Mouse (Mus musculus) embryonic facial prominence, embryonic 10.5 days (tissue): ENCODE measurements around the gene Abcc1. TPM values are rescaled to one million over a fixed set of nuclear protein-coding genes. Genes with fewer than 3 reads are reported as not detected.

Source experiments
- DNase-seq: peaks from one replicate; pipeline ENCODE4 v3.0.0-alpha.2; 2017; ENCODE audit warnings: low spot score
- H3K27ac ChIP-seq: fragments of 300-500 bp; sonication (generic); replicated peaks from 2 replicates; pipeline ENCODE4 v1.5.1; 2016; ENCODE audit warnings: mild to moderate bottlenecking
- H3K27me3 ChIP-seq: fragments of 300-500 bp; sonication (generic); replicated peaks from 2 replicates; pipeline ENCODE4 v1.6.1; 2016; ENCODE audit warnings: low read depth, mild to moderate bottlenecking; ENCODE audit not compliant: poor library complexity, severe bottlenecking
- H3K36me3 ChIP-seq: fragments of 300-500 bp; sonication (generic); replicated peaks from 2 replicates; pipeline ENCODE4 v1.6.1; 2016; ENCODE audit warnings: mild to moderate bottlenecking, moderate library complexity
- H3K4me1 ChIP-seq: fragments of 300-500 bp; sonication (generic); 2 replicates; pipeline ENCODE4 v1.6.1; 2016
- H3K4me3 ChIP-seq: fragments of 300-500 bp; sonication (generic); 2 replicates; pipeline ENCODE4 v1.5.1; 2016; ENCODE audit warnings: mild to moderate bottlenecking, moderate library complexity
- H3K9me3 ChIP-seq: fragments of 300-500 bp; sonication (generic); 2 replicates; pipeline ENCODE4 v1.6.1; 2016; ENCODE audit warnings: mild to moderate bottlenecking
- WGBS: fragments of 180-500 bp; shearing (Covaris S2); methylation state at CpG from one replicate; pipeline ENCODE4 v1.1.7; 2016; 5-methylcytosine and 5-hydroxymethylcytosine counted together
- polyA plus RNA-seq: library from polyadenylated mRNA; unstranded; fragments of >200 nt; fragmentation: Nextera tagmentation; extraction: Ambion mirVana; gene quantifications from 2 replicates; pipeline ENCODE4 v1.2.1, GENCODE M21; 2016

Gene Abcc1
- polyA plus RNA-seq, 1 experiment from 2014 or later: 12.1 TPM

- WGBS: 90% methylated on average over 7 of the region's 7 CpGs
- DNase-seq: no peak
- no peaks in the 10 kb centered on the region for H3K9me3 ChIP-seq
Measured at GRCm38 (mm10) chr16:14379888-14380287, 18.5 kb downstream of the Abcc1 start.

DNA sequence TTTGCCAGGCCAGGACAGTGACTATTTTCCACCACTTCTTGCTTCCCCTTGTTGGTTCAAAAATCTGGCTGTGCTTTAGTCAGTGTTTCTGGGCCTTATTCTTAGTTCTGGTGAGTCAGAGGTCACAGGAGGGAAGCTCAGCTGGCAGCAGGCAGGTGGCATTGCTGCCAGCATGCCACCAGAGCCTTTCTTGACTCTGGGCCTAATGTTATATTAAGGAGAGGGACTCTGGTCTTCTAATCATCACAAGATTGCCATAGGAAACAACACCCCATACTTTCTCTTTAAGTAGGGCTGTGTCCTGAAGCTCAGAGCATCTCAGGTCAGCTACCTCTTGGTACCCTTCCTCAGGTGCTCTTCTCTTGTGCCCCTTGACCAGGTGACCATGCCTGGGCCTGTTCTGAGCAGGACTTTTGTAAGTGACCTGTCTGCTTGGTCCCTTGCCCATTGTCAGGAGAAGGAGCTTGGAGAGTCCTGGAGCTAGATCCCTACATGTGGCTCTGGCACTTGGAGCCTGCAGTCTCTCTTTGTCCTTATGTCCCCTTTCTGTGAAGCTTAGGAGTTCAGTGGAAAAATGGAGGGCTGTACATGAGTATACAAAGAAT, 19.8 kb downstream of the Abcc1 start:
- H3K9me3 ChIP-seq: no peaks in the 10 kb centered on the region
- H3K4me1 ChIP-seq: no peaks in the 10 kb centered on the region
- H3K27me3 ChIP-seq: no peaks in the 10 kb centered on the region
- no peak for DNase-seq
- H3K27ac ChIP-seq: no peak overlapping the region
- H3K36me3 ChIP-seq: no peaks in the 10 kb centered on the region; the same call in 1 of the 2 replicates
- no peak overlapping the region for H3K4me3 ChIP-seq

More at GRCm38 (mm10) chr16:14379888-14380287, 18.5 kb downstream of the Abcc1 start:
- Histone ChIP-seq H3K4me3 (no peak overlapping the region), H3K27ac (no peak overlapping the region), H3K27me3 (no peaks in the 10 kb centered on the region), H3K36me3 (no peaks in the 10 kb centered on the region), H3K4me1 (no peaks in the 10 kb centered on the region)

- Histone ChIP-seq H3K36me3 (peaks cover 61% of the 10 kb centered on the region), H3K4me3 (no peak overlapping the region), H3K4me1 (no peaks in the 10 kb centered on the region), H3K27me3 (no peaks in the 10 kb centered on the region), H3K27ac (no peak overlapping the region), H3K9me3 (no peaks in the 10 kb centered on the region)
- no peak for DNase-seq
- 91% methylated on average over 4 of the region's 4 CpGs for WGBS
Measured at GRCm38 (mm10) chr16:14399303-14399702, 37.9 kb downstream of the Abcc1 start.

GRCm38 (mm10) chr16:14403507-14403906, 42.1 kb downstream of the Abcc1 start:
- H3K27me3 ChIP-seq: no peaks in the 10 kb centered on the region
- no peaks in the 10 kb centered on the region for H3K4me1 ChIP-seq
- 91% methylated on average over 2 of the region's 2 CpGs for WGBS
- H3K27ac ChIP-seq: no peak overlapping the region
- DNase-seq: no peak
- no peak overlapping the region for H3K4me3 ChIP-seq
- H3K9me3 ChIP-seq: no peaks in the 10 kb centered on the region
- H3K36me3 ChIP-seq: peaks cover 75% of the 10 kb centered on the region

DNA sequence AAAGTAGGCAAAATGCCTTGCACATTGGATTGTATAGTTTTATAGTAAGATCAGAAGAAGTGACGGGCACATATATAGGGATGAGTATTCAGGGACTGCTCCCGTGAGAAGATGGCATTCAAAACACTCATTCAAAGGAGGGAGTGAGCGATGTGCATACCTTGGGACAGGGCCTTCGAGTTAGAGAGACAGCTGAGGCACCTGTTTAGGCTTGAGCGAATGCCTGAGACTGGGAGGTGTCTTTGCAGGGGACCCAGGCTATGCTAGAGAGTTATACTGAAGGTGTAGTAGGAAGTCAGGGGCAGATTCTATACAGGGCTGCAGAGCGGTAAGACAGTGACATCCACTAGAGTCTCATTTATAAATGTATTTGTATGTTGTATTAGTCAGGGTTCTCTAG, 44.3 kb downstream of the Abcc1 start:
- no peaks in the 10 kb centered on the region for H3K27me3 ChIP-seq
- no peak overlapping the region for H3K4me3 ChIP-seq
- H3K9me3 ChIP-seq: no peaks in the 10 kb centered on the region
- no peaks in the 10 kb centered on the region for H3K4me1 ChIP-seq
- H3K36me3 ChIP-seq: peaks cover 80% of the 10 kb centered on the region
- no peak for DNase-seq
- 95% methylated on average over 6 of the region's 6 CpGs for WGBS
- H3K27ac ChIP-seq: no peak overlapping the region

DNA sequence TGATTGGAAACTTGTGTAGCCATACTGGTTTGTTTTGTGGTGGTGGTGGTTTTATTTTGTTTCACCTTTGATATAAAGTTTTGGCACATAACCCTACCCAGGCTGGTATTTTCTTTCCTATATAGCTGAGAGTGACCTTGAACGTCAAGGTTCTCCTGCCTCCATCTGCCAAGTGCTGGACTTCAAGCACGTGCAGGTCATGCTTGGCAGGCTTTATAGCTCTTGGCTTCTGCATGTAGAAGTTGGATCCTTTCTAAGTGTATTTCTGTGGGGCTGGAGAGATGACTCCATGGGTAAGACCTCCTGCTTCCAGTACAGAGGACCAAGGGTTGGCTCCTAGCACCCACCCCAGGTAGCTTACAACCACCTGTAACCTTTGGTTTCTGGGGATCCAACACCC, 47.8 kb downstream of the Abcc1 start:
- 90% methylated on average over 2 of the region's 2 CpGs for WGBS

DNA sequence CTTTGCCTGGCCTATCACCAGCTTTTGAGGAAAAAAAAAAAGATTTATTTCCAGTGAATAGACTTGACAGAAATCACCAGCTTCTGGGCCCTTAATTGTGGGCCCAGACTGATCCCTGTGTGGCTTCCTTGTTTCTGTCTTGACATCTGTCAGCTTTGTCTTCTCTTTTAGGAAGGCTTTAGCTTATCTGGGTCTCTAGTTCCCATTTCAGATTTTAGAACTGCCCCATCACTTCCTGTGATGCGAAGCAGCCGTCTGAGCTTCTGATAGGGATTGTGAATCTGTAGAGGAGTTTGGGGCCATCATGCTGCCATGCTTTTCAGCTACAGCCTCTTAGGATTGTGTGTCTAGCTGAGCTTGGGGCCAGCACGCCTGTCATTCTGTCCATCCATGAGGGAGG, 48.4 kb downstream of the Abcc1 start:
- Histone ChIP-seq H3K4me3 (no peak overlapping the region), H3K27me3 (no peaks in the 10 kb centered on the region), H3K27ac (no peak overlapping the region), H3K9me3 (no peaks in the 10 kb centered on the region), H3K4me1 (no peaks in the 10 kb centered on the region), H3K36me3 (peaks cover 82% of the 10 kb centered on the region)
- no peak for DNase-seq
- WGBS: 92% methylated on average over 3 of the region's 3 CpGs

More for the DNA sequence above, 47.8 kb downstream of the Abcc1 start:
- H3K4me1 ChIP-seq: no peaks in the 10 kb centered on the region
- no peaks in the 10 kb centered on the region for H3K9me3 ChIP-seq
- no peak for DNase-seq
- no peak overlapping the region for H3K4me3 ChIP-seq
- peaks cover 88% of the 10 kb centered on the region for H3K36me3 ChIP-seq
- no peak overlapping the region for H3K27ac ChIP-seq
- H3K27me3 ChIP-seq: no peaks in the 10 kb centered on the region

- no peaks in the 10 kb centered on the region for H3K27me3 ChIP-seq
- no peak overlapping the region for H3K4me3 ChIP-seq
- H3K4me1 ChIP-seq: no peaks in the 10 kb centered on the region
- DNase-seq: no peak
- 91% methylated on average over 7 of the region's 7 CpGs for WGBS
- H3K27ac ChIP-seq: no peak overlapping the region
- H3K36me3 ChIP-seq: peaks cover 79% of the 10 kb centered on the region
- no peaks in the 10 kb centered on the region for H3K9me3 ChIP-seq
Measured at GRCm38 (mm10) chr16:14410611-14411010, 49.3 kb downstream of the Abcc1 start.

DNA sequence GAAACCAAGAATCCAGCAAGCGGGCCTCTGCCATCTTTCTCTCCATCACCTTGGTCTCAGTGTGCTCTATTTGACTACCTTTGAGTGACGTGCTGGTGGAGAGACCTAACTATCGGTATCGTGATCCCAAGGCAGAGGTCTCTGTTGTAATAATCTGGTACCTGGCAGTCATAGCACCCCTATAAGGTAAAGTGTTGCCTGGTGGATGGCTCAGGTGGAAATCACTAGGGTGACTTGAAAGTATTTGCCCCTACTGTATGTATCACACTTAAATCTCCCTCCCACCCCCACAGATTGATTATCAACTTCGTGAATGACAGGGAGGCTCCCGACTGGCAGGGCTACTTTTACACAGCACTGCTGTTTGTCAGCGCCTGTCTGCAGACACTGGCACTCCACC, 49.8 kb downstream of the Abcc1 start:
- Histone ChIP-seq H3K4me1 (no peaks in the 10 kb centered on the region), H3K27me3 (no peaks in the 10 kb centered on the region), H3K9me3 (no peaks in the 10 kb centered on the region), H3K4me3 (no peak overlapping the region), H3K27ac (no peak overlapping the region), H3K36me3 (peaks cover 73% of the 10 kb centered on the region)
- DNase-seq: no peak
- 91% methylated on average over 7 of the region's 7 CpGs for WGBS

GRCm38 (mm10) chr16:14412551-14412950, 51.2 kb downstream of the Abcc1 start:
- H3K36me3 ChIP-seq: peaks cover 59% of the 10 kb centered on the region
- no peaks in the 10 kb centered on the region for H3K4me1 ChIP-seq
- DNase-seq: no peak
- 90% methylated on average over 5 of the region's 5 CpGs for WGBS
- no peak overlapping the region for H3K27ac ChIP-seq
- H3K27me3 ChIP-seq: no peaks in the 10 kb centered on the region
- no peaks in the 10 kb centered on the region for H3K9me3 ChIP-seq
- H3K4me3 ChIP-seq: no peak overlapping the region

GRCm38 (mm10) chr16:14415206-14415605, 53.8 kb downstream of the Abcc1 start:
- peaks cover 50% of the 10 kb centered on the region for H3K36me3 ChIP-seq
- H3K27me3 ChIP-seq: no peaks in the 10 kb centered on the region
- H3K4me3 ChIP-seq: no peak overlapping the region
- no peak overlapping the region for H3K27ac ChIP-seq
- 86% methylated on average over 9 of the region's 9 CpGs for WGBS
- H3K9me3 ChIP-seq: no peaks in the 10 kb centered on the region
- DNase-seq: no peak
- no peaks in the 10 kb centered on the region for H3K4me1 ChIP-seq

DNA sequence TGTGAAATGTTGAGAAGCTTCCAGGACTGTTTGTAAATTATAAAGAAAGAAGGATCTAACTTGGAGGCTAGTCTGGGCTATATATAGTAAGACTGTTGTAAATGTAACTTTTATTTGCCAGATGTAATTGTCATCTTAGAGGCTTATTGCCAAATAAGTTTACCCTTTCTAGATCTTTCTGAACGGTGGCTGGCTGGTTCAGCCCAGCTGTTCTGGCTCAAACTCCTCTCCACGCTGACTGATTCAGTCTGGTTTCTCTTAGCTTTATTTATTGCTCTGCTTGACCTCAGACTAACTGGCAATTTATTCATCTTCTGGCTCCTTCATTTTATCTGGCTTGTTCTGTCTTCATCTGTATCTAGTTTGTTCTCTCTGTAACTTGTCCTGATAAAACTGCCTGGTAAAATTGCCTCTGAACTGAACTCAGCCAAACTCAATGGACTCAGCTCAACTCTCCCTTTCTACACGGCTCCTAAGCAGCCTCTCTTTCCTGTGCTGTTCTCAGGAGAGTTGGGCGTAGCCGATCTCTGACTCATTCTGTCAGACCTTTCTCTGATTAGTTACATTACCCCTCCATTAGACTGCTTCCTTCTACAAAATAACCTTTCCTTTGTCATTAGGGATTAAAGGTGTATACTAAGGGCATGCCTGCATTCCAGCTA, 55.7 kb downstream of the Abcc1 start:
- Histone ChIP-seq H3K27ac (no peak overlapping the region), H3K27me3 (no peaks in the 10 kb centered on the region), H3K9me3 (no peaks in the 10 kb centered on the region), H3K4me3 (no peak overlapping the region), H3K36me3 (peaks cover 39% of the 10 kb centered on the region), H3K4me1 (no peaks in the 10 kb centered on the region)
- WGBS: 86% methylated on average over 5 of the region's 5 CpGs
- no peak for DNase-seq

GRCm38 (mm10) chr16:14420496-14421132, 59.3 kb downstream of the Abcc1 start:
- Histone ChIP-seq H3K9me3 (no peaks in the 10 kb centered on the region), H3K4me3 (no peak overlapping the region), H3K27ac (no peak overlapping the region), H3K27me3 (no peaks in the 10 kb centered on the region), H3K36me3 (peaks cover 35% of the 10 kb centered on the region), H3K4me1 (no peaks in the 10 kb centered on the region)
- 90% methylated on average over 5 of the region's 5 CpGs for WGBS
- DNase-seq: no peak
